Mouse (Mus musculus): ENCODE measurements around the gene Sorbs1. TPM values are rescaled to one million over a fixed set of nuclear protein-coding genes. Genes with fewer than 3 reads are reported as not detected.
A peak's percentile ranks its signal among the peaks of the same experiment; 100 is the strongest.

The Sorbs1 gene
- polyA plus RNA-seq, 1 experiment from 2014 or later = 46.5 TPM

- H3K27ac ChIP-seq = no peak overlapping the region
- H3K9me3 ChIP-seq (replicated peaks; ENCODE audit: low read length) = no peaks in the 10 kb centered on the region
- H3K4me1 ChIP-seq (replicated peaks; ENCODE audit: insufficient read depth, low read length) = no peaks in the 10 kb centered on the region
- 23% methylated on average over 6 of the region's 6 CpGs for WGBS
- no peaks in the 10 kb centered on the region for H3K36me3 ChIP-seq (ENCODE audit: insufficient read depth, low read length)
- no peak for TF ChIP-seq CTCF (IDR thresholded peaks at IDR 0.05; ENCODE audit: low read depth)
- ATAC-seq (replicated peaks; ENCODE audit: low FRiP score, low read depth) (no peak), DNase-seq (ENCODE audit: low spot score) (peak; percentile 62)
- no peak overlapping the region for H3K4me2 ChIP-seq (ENCODE audit: low read length)
- no peak overlapping the region for H3K4me3 ChIP-seq (replicated peaks; ENCODE audit: low read depth, low read length)
- H3K27me3 ChIP-seq (ENCODE audit: insufficient read depth, low read length) = no peaks in the 10 kb centered on the region
- no peak overlapping the region for H3K9ac ChIP-seq (ENCODE audit: low read depth, low read length)
These were observed 172.4 kb downstream of the Sorbs1 start for GRCm38 (mm10) chr19:40341141-40341540.

- H3K27me3 ChIP-seq (ENCODE audit: insufficient read depth, low read length) = no peaks in the 10 kb centered on the region
- H3K9ac ChIP-seq (ENCODE audit: low read depth, low read length) = no peak overlapping the region
- no peak overlapping the region for H3K27ac ChIP-seq
- no peak for TF ChIP-seq CTCF (IDR thresholded peaks at IDR 0.05; ENCODE audit: low read depth)
- 76% methylated on average over 4 of the region's 4 CpGs for WGBS
- H3K36me3 ChIP-seq (ENCODE audit: insufficient read depth, low read length) = no peaks in the 10 kb centered on the region
- no peaks in the 10 kb centered on the region for H3K9me3 ChIP-seq (replicated peaks; ENCODE audit: low read length)
- no peak overlapping the region for H3K4me3 ChIP-seq (replicated peaks; ENCODE audit: low read depth, low read length)
- 0 out of 2 replicates have a peak, but pooled peaks cover 1% of the 10 kb centered on the region for H3K4me1 ChIP-seq (replicated peaks; ENCODE audit: insufficient read depth, low read length)
- ATAC-seq (replicated peaks; ENCODE audit: low FRiP score, low read depth) = no peak
- DNase-seq (ENCODE audit: low spot score) = no peak
- H3K4me2 ChIP-seq (ENCODE audit: low read length) = no peak overlapping the region
These were observed 176.9 kb downstream of the Sorbs1 start for GRCm38 (mm10) chr19:40336694-40337093.

- WGBS = 62% methylated on average over 5 of the region's 5 CpGs
- TF ChIP-seq CTCF (IDR thresholded peaks at IDR 0.05; ENCODE audit: low read depth) = peak; percentile 47; the same call in 1 of the 2 replicates
- Histone ChIP-seq H3K9me3 (replicated peaks; ENCODE audit: low read length) (no peaks in the 10 kb centered on the region), H3K9ac (ENCODE audit: low read depth, low read length) (no peak overlapping the region), H3K4me2 (ENCODE audit: low read length) (no peak overlapping the region), H3K4me1 (replicated peaks; ENCODE audit: insufficient read depth, low read length) (0 out of 2 replicates have a peak, but pooled peaks cover 3% of the 10 kb centered on the region), H3K36me3 (ENCODE audit: insufficient read depth, low read length) (no peaks in the 10 kb centered on the region), H3K27me3 (ENCODE audit: insufficient read depth, low read length) (no peaks in the 10 kb centered on the region), H3K27ac (no peak overlapping the region), H3K4me3 (replicated peaks; ENCODE audit: low read depth, low read length) (no peak overlapping the region)
- ATAC-seq (replicated peaks; ENCODE audit: low FRiP score, low read depth) (no peak), DNase-seq (ENCODE audit: low spot score) (no peak)
These were observed 179.7 kb downstream of the Sorbs1 start for GRCm38 (mm10) chr19:40333905-40334304.

GRCm38 (mm10) chr19:40333081-40333480, 180.5 kb downstream of the Sorbs1 start:
- ATAC-seq (replicated peaks; ENCODE audit: low FRiP score, low read depth) (no peak), DNase-seq (ENCODE audit: low spot score) (no peak)
- H3K9ac ChIP-seq (ENCODE audit: low read depth, low read length) = no peak overlapping the region
- H3K27me3 ChIP-seq (ENCODE audit: insufficient read depth, low read length) = no peaks in the 10 kb centered on the region
- no peak overlapping the region for H3K4me3 ChIP-seq (replicated peaks; ENCODE audit: low read depth, low read length)
- no peak overlapping the region for H3K27ac ChIP-seq
- H3K4me2 ChIP-seq (ENCODE audit: low read length) = no peak overlapping the region
- 95% methylated on average over 4 of the region's 4 CpGs for WGBS
- H3K4me1 ChIP-seq (replicated peaks; ENCODE audit: insufficient read depth, low read length) = 0 out of 2 replicates have a peak, but pooled peaks cover 3% of the 10 kb centered on the region
- H3K36me3 ChIP-seq (ENCODE audit: insufficient read depth, low read length) = 0 out of 2 replicates have a peak, but pooled peaks cover 3% of the 10 kb centered on the region
- H3K9me3 ChIP-seq (replicated peaks; ENCODE audit: low read length) = no peaks in the 10 kb centered on the region
- TF ChIP-seq CTCF (IDR thresholded peaks at IDR 0.05; ENCODE audit: low read depth) = no peak

GRCm38 (mm10) chr19:40332303-40332702, 181.3 kb downstream of the Sorbs1 start:
- 84% methylated on average over 6 of the region's 6 CpGs for WGBS
- 0 out of 2 replicates have a peak, but pooled peaks cover 3% of the 10 kb centered on the region for H3K4me1 ChIP-seq (replicated peaks; ENCODE audit: insufficient read depth, low read length)
- no peaks in the 10 kb centered on the region for H3K9me3 ChIP-seq (replicated peaks; ENCODE audit: low read length)
- no peaks in the 10 kb centered on the region for H3K27me3 ChIP-seq (ENCODE audit: insufficient read depth, low read length)
- no peak overlapping the region for H3K4me2 ChIP-seq (ENCODE audit: low read length)
- H3K36me3 ChIP-seq (ENCODE audit: insufficient read depth, low read length) = 0 out of 2 replicates have a peak, but pooled peaks cover 5% of the 10 kb centered on the region
- DNase-seq (ENCODE audit: low spot score) (no peak), ATAC-seq (replicated peaks; ENCODE audit: low FRiP score, low read depth) (no peak)
- no peak overlapping the region for H3K27ac ChIP-seq
- no peak for TF ChIP-seq CTCF (IDR thresholded peaks at IDR 0.05; ENCODE audit: low read depth)
- no peak overlapping the region for H3K9ac ChIP-seq (ENCODE audit: low read depth, low read length)
- H3K4me3 ChIP-seq (replicated peaks; ENCODE audit: low read depth, low read length) = no peak overlapping the region

GRCm38 (mm10) chr19:40331846-40332245, 181.7 kb downstream of the Sorbs1 start:
- Histone ChIP-seq H3K4me1 (replicated peaks; ENCODE audit: insufficient read depth, low read length) (0 out of 2 replicates have a peak, but pooled peaks cover 3% of the 10 kb centered on the region), H3K27me3 (ENCODE audit: insufficient read depth, low read length) (no peaks in the 10 kb centered on the region), H3K9me3 (replicated peaks; ENCODE audit: low read length) (no peaks in the 10 kb centered on the region), H3K4me2 (ENCODE audit: low read length) (no peak overlapping the region; the same call in 1 of the 2 replicates), H3K4me3 (replicated peaks; ENCODE audit: low read depth, low read length) (no peak overlapping the region), H3K9ac (ENCODE audit: low read depth, low read length) (no peak overlapping the region), H3K27ac (no peak overlapping the region), H3K36me3 (ENCODE audit: insufficient read depth, low read length) (0 out of 2 replicates have a peak, but pooled peaks cover 5% of the 10 kb centered on the region)
- ATAC-seq (replicated peaks; ENCODE audit: low FRiP score, low read depth) (no peak), DNase-seq (ENCODE audit: low spot score) (peak; percentile 66)
- no peak for TF ChIP-seq CTCF (IDR thresholded peaks at IDR 0.05; ENCODE audit: low read depth)
- WGBS = 23% methylated on average over 6 of the region's 6 CpGs

GRCm38 (mm10) chr19:40326126-40326525, 187.5 kb downstream of the Sorbs1 start:
- Histone ChIP-seq H3K4me3 (replicated peaks; ENCODE audit: low read depth, low read length) (no peak overlapping the region), H3K27ac (no peak overlapping the region), H3K36me3 (ENCODE audit: insufficient read depth, low read length) (peaks cover 21% of the 10 kb centered on the region), H3K4me2 (ENCODE audit: low read length) (no peak overlapping the region), H3K4me1 (replicated peaks; ENCODE audit: insufficient read depth, low read length) (no peaks in the 10 kb centered on the region), H3K27me3 (ENCODE audit: insufficient read depth, low read length) (no peaks in the 10 kb centered on the region), H3K9ac (ENCODE audit: low read depth, low read length) (no peak overlapping the region), H3K9me3 (replicated peaks; ENCODE audit: low read length) (no peaks in the 10 kb centered on the region)
- TF ChIP-seq CTCF (IDR thresholded peaks at IDR 0.05; ENCODE audit: low read depth) = no peak
- no peak; the same call in 1 of the 2 replicates for ATAC-seq (replicated peaks; ENCODE audit: low FRiP score, low read depth)
- 91% methylated on average over 20 of the region's 21 CpGs for WGBS
- no peak for DNase-seq (ENCODE audit: low spot score)
